Mouse (Mus musculus) layer of hippocampus, adult 18-20 months (tissue): ENCODE measurements around the gene Shb. TPM values are rescaled to one million over a fixed set of nuclear protein-coding genes. Genes with fewer than 3 reads are reported as not detected.
A peak's percentile ranks its signal among the peaks of the same experiment; 100 is the strongest.

Experiments used
- DNase-seq, 2 experiments: peaks; one replicate each; pipeline ENCODE4 v3.0.0; 2022; ENCODE audit warnings: low spot score in 2 of 2
- total RNA-seq, 2 experiments: library from RNA; stranded (reverse); gene quantifications; 2 replicates each; pipeline ENCODE4 v1.2.3; 2021

Shb gene
- total RNA-seq, 2 experiments from 2014 or later = 13.2 to 16.5 TPM

GRCm38 (mm10) chr4:45423406-45423805, 108.9 kb downstream of the Shb start:
- DNase-seq = no peak

GRCm38 (mm10) chr4:45422640-45423039, 109.6 kb downstream of the Shb start:
- DNase-seq = no peak

- no peak for DNase-seq
Measured at GRCm38 (mm10) chr4:45421519-45422260, 110.6 kb downstream of the Shb start.

- no peak for DNase-seq
Measured at GRCm38 (mm10) chr4:45420733-45421132, 111.5 kb downstream of the Shb start.

GRCm38 (mm10) chr4:45419051-45419450, 113.2 kb downstream of the Shb start:
- no peak for DNase-seq

GRCm38 (mm10) chr4:45418229-45418950, 113.9 kb downstream of the Shb start:
- peak in 1 of 2 experiments; percentile 69 for DNase-seq

GRCm38 (mm10) chr4:45416314-45416713, 116.0 kb downstream of the Shb start:
- DNase-seq = no peak

GRCm38 (mm10) chr4:45413674-45414338, 118.5 kb downstream of the Shb start:
- no peak for DNase-seq

- DNase-seq = no peak
Measured at GRCm38 (mm10) chr4:45412433-45413192, 119.7 kb downstream of the Shb start.

GRCm38 (mm10) chr4:45411181-45411790, 121.0 kb downstream of the Shb start:
- DNase-seq = no peak

GRCm38 (mm10) chr4:45409270-45409669, 123.0 kb downstream of the Shb start:
- peak in 1 of 2 experiments; percentile 52 for DNase-seq

- DNase-seq = peak; percentile 72 to 89
Measured at GRCm38 (mm10) chr4:45408427-45409132, 123.7 kb downstream of the Shb start, which contains the start of gene Slc25a51. Gene Slc25a51, minus strand, starts transcription at chr4:45408766.

GRCm38 (mm10) chr4:45407703-45408334, 124.5 kb downstream of the Shb start:
- DNase-seq = no peak

GRCm38 (mm10) chr4:45407001-45407702, 125.1 kb downstream of the Shb start:
- no peak for DNase-seq

- DNase-seq = no peak
Measured at GRCm38 (mm10) chr4:45406397-45406796, 125.9 kb downstream of the Shb start.

- DNase-seq = no peak
Measured at GRCm38 (mm10) chr4:45405315-45405714, 127.0 kb downstream of the Shb start.

- DNase-seq = no peak
Measured at GRCm38 (mm10) chr4:45404086-45404485, 128.2 kb downstream of the Shb start.

GRCm38 (mm10) chr4:45403499-45403878, 128.8 kb downstream of the Shb start:
- DNase-seq = no peak

- no peak for DNase-seq
Measured at GRCm38 (mm10) chr4:45402878-45403498, 129.3 kb downstream of the Shb start.
